Mouse (Mus musculus): ENCODE data around the gene Wdcp. TPM values are rescaled to one million over a fixed set of nuclear protein-coding genes. Genes with fewer than 3 reads are reported as not detected.
"Not testable (repeated sequence)": the region's sequence is repeated elsewhere in the genome, so short reads cannot be mapped to it uniquely, and the experiment has no call there.

Wdcp gene
- total RNA-seq, 2 experiments from 2014 or later: 13.0 to 14.8 TPM

DNA sequence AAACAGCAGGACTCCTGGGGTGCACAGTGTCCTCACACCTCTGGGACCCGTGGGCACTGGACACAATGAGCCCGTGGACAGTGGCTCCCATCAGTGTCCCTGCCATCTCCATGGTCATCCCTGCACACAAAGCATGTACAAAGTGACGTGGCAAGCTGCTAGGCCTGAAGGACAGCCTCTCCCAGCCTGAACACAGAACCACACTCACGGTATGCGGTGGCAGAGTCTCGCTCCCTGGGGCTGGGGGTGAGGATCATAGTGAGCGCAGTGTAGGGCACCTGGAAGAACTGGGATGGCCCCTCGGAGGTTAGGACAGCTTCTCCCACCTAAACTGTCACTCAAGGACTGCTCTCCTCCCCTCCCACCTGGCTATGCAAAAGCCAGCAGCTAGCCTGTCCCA is 25.8 kb downstream of the Wdcp start:
- DNase-seq (ENCODE audit: low spot score in 2 of 2): no peak

DNA sequence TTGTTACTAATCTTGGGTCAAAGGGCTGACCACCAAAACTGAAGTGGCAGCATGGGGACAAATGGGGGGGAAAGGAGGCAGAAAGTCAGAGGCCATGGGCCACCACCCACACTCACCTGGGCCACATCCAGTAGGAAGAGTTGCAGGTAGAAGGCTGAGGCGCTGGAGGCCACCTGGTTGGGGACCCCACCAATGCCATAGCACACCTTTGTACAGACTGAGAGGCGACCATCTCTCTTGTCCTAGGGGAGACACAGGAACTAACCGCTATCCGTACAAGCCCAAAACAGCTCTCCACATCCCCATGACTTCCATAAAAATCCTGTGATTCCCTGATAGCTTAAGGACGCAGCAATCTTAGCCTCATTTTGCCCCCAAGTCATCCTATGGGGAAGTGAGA is 28.2 kb downstream of the Wdcp start:
- no peak for DNase-seq (ENCODE audit: low spot score in 2 of 2)

DNA sequence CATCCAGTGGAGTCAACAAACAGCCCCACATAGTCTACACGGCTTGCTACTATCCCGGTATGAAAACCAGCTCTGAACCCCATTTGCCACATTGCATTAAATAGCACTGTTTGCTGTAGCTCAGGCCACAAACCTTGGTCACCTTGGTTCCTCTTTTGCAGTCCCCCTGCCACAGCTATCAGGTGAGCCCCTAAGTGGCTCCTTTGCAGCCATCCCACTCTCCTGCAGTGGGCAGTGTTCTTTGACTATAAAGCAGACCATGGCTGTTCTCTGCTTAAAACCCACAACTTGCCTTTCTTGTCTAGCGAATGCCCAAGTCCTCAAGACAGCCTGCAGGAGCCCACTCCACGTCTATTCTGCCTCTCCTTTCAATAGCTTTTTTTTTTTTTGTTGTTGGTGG is 29.2 kb downstream of the Wdcp start:
- DNase-seq (ENCODE audit: low spot score in 2 of 2): no peak

DNA sequence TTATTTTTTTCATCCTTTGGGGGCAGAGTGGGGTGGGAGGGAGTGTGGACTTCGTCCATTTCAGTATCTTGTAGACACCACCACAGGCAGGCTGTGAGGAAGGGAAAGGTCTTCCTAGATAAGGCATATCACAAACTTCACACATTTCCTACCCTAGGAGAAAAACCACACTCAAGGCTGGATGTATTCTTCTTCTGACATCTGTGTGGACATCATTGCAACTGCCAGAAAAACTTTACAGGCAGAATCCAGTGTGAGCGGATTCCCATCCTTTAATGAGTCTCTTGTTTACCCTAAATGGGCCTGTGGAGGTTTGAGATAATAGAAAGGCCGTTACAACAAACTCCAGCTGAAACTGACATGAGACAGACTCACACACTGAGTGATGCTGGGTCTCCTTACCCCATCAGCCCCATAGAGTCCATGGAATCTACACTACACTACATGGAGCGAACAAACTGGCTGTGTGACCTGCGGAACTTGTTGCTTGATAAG is 29.9 kb downstream of the Wdcp start:
- no peak for DNase-seq (ENCODE audit: low spot score in 2 of 2)

DNA sequence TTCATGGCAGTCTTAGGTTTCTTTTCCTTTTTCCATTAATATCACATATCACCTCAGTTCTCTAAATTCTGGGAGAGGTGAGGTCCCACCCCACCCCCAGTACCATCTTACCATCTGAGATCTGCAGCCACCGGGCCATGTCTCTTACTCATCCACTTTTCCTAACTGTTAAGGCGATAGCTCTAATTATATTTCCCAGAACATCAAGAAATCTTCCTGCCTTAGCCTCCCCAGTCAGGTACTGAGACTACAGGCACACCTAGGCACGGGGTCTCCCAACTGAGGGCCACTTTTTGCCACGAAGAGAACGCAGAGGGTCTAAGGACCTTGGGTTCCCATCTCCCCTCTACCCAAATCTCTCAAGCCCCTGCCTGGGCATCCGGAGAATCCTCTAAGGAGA is 30.4 kb downstream of the Wdcp start:
- no peak for DNase-seq (ENCODE audit: low spot score in 2 of 2)

DNA sequence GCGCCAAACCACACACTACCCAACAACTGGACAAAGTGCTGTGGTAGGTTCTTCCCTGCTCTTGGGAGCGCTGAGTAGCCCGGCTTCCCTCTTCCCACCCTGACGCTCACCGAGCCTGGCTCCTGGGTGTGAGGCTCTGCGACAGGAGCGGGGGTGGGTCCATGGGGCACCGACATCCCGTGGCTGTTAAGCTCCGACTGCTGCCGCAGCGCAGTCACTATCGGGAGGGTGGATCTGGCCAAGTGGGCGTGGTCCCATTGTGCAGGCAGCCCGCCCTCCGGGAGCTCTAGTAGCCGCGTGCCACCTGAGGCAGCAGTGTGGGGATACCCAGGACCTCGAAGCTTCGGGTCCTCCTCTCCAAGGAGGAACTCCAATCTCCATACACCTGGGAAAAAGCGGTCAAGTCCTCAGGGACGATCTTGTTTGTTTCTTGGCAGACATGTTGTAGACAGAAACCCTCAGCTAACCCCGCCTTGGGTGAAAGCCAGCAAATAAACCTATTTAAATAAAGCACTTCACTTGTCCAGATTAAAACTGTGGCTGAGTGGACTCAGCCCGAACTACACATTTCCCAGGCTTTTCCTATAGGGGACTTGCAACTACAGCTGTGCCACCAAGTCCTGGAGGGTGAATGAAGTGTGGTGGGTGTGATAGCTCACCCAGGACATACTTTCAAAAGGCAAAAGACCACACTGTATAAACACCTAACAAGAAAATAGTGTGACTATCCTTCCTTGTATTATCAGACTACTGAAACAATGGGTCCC is 31.2 kb downstream of the Wdcp start, which contains the start of gene Mfsd2b:
Mfsd2b (minus strand) TSS at position 199 of the 767 bp plus-strand sequence.
- DNase-seq (ENCODE audit: low spot score in 2 of 2): peak in 1 of 2 experiments; percentile 28

DNA sequence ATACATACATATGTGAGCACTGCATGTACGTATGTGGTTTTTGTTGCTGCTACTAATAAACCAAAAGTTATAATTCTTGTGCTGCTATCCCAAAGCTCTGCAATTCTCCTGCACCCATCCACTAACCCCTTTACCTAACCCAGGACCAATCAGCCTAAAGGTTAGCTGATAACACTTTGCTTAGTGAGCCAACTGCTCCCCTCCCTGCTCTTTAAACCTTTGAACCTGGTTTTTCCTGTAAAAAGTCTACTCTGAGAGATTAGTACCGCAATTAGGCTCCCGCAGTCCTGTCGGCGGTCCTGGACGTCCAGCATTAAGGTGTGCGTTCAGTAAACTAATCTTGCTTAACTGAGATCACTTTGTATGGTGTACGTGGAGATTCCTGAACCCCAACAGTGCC is 32.5 kb downstream of the Wdcp start:
- no peak for DNase-seq (ENCODE audit: low spot score in 2 of 2)

DNA sequence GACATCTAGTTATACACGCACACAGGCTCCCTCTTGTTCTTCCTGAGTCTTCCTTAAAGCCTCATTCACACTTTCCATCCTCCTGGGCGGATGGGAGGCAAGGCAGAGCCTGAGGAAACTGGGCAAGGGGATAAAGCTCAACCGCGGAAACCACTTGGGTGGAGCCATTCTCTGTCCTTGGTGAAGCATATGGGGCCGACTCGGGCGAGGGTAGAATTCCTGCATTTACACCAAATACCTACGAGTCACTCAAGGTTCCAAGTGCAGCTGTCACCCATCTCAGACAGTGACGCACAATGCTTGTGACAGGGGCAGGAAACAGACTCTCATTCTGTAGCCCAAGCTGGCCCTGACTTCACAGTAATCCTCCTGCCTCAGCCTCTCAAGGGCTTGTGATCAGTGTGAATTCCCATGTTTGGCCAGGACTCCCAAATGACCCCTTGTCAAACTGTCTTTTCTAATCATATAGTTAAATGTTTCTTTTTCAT is 35.2 kb downstream of the Wdcp start:
- no peak for DNase-seq (ENCODE audit: low spot score in 2 of 2)

DNA sequence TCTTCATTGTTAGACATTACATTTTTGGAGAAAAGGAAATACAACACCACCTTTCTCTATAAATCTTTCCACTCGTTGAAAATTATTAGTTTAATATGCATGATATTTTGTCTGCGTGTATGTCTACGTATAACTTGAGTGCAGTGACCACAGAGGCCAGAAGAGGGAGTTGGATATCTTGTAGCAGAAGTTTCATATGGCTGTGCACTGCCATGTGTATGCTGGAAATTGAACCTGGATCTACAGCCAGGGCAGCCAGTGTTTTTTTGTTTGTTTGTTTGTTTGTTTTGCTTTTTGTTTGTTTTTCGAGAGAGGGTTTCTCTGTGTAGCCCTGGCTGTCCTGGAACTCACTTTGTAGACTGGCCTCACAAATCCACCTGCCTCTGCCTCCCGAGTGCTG is 35.9 kb downstream of the Wdcp start:
- no peak for DNase-seq (ENCODE audit: low spot score in 2 of 2)

DNA sequence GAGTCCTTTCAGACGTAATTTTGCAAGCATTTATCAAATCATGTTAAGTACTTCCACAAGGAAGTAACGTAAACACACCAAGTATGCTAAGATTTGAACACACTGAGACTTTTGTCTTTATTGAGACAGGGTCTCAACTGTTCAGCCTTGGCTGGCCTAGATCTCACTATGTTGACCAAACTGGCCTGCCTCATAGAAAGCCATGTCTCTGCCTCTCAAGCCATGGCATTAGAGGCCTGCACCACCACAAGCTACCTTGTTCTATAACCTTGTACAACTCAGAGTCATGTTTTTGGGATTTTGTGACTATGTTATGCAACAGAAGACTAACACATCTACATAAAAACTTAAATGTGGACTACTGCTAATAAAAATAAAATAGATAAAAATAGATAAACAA is 39.0 kb downstream of the Wdcp start:
- no peak for DNase-seq (ENCODE audit: low spot score in 2 of 2)

DNA sequence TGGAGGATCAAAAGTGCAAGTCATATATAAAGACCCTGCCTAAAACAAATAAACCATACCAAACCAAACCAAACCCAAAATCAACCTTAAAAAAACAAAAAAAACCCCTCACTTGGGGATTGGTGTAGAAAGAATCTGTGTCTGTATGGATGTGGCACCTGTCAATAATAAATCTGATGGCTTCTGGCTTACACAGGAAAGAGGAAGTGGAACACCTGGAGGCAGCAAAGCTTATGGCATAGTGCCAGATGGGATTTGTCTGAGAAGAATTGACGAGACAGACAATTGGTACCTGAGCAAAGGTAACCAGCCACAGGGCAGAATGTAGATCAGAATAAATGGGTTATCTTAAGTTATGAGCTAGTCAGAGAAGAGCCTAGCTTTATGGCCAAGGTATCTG is 42.0 kb downstream of the Wdcp start:
- DNase-seq (ENCODE audit: low spot score in 2 of 2): no peak

DNA sequence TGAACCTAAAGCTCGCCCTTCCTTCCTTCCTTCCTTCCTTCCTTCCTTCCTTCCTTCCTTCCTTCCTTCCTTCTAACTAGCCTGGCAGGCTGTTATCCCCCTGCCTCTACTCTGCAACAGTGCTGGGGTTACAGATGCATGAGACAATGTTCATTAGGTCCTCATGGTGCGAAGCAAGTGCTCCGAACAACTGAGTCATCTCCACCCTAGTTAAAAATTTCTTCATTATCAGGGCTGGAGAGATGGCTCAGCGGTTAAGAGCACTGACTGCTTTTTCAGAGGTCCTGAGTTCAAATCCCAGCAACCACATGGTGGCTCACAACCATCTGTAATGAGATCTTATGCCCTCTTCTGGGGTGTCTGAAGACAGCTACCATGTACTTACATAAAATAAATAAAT is 43.5 kb downstream of the Wdcp start:
- DNase-seq (ENCODE audit: low spot score in 2 of 2): not testable (repeated sequence)

DNA sequence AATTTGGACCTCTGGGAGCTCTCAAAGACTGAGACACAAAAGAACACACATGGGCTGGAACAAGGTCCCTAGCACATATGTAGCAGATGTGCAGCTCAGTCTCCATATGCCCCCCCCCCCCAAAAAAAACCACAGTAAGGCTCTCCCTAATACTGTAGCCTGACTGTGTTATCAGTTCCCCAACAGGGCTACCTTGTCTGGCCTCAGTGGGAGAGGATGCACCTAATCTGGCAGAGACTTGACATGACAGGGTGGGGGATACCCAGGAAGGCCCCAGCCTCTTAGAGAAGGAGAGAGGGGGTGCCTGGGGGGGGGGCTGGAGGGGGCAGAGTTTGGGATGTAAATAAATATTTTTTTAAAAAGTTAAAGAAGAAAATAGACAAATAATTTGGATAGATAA is 45.6 kb downstream of the Wdcp start:
- no peak for DNase-seq (ENCODE audit: low spot score in 2 of 2)

DNA sequence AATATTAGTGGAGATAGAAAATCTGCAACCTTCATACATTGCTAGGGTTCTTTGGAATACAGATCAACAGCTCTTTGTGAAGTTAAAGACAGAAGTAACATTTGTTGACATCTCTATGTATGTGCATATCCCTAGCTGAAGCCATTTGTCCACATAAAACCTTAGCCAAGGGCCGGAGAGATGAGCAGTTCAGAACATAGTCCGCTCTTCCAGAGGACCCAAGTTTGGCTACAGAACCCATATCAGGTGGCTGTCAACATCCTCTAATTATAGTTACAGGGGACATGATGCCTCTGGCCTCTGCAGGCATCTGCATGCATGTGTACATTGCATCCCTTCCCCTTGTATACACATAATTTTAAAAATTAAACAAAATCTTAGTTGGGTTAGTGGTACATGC is 46.1 kb downstream of the Wdcp start:
- no peak for DNase-seq (ENCODE audit: low spot score in 2 of 2)

DNA sequence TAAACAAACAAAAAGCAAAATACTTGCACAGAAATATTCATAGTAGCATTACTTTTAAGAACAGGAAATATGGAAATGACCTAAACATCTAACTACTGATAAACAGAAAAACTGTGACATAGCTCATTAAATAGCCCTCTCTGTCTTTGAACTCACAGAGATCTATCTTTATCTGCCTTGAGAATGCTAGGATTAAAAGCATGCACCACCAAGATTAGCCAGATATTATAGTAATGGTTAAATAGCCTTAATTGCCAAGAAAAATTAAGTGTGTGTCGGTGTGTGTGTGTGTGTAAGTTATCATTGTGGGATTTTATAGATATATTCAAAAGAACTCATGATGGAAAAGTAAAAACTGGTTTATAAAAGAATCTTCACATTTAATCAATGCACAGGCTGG is 46.8 kb downstream of the Wdcp start:
- no peak for DNase-seq (ENCODE audit: low spot score in 2 of 2)

DNA sequence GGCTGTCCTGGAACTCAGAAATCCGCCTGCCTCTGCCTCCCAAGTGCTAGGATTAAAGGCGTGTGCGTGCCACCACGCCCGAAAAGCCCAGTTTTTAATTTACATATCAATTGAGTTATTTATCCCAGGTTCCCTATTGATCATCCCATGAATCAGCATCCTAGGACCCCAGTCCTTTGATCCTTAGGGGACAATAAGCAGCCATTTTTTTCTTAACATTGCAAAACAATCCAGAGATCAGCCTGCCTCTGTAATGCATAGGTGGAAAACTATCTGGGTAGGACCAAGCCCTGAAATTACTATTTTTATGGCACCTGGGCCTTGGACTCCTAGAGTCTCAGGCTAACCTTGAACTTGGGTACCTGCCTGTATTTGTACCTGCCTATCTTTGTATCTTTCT is 54.9 kb downstream of the Wdcp start:
- DNase-seq (ENCODE audit: low spot score in 2 of 2): no peak

DNA sequence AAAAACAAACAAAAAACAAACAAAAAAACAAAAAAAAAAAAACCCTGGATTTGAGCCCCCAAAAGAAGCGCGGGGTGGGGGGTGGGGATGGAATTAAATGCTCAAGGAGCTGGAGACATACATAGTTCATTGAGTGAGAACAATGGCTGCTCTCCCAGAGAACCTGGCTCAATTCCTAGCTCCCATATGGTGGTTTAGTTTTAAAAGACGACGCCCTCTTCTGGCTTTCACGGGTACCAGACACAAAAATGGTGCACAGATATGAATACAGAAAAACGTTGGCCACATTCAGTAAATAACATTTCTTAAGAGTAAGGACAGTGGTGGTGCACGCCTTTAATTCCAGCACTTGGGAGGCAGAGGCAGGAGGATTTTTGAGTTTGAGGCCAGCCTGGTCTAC is 62.8 kb downstream of the Wdcp start:
- no peak for DNase-seq (ENCODE audit: low spot score in 2 of 2)

DNA sequence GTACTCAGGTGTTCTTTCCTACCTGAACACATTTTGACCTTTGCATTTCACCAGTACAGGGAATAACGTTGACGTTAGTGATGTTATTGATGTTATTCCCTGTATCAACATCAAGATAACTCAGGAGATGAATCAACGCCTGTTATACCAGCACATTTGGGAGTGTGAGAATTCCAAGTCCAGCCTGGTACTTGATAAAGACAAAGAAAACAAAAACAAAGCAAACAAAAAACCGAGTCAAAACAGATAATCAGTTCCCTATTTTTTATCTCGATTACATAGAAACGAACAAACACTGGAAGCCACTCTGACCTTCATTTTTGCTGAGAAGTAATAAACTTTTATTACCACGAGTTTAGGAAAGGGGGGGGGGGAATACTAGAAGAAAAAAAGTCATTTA is 63.4 kb downstream of the Wdcp start:
- no peak for DNase-seq (ENCODE audit: low spot score in 2 of 2)

DNA sequence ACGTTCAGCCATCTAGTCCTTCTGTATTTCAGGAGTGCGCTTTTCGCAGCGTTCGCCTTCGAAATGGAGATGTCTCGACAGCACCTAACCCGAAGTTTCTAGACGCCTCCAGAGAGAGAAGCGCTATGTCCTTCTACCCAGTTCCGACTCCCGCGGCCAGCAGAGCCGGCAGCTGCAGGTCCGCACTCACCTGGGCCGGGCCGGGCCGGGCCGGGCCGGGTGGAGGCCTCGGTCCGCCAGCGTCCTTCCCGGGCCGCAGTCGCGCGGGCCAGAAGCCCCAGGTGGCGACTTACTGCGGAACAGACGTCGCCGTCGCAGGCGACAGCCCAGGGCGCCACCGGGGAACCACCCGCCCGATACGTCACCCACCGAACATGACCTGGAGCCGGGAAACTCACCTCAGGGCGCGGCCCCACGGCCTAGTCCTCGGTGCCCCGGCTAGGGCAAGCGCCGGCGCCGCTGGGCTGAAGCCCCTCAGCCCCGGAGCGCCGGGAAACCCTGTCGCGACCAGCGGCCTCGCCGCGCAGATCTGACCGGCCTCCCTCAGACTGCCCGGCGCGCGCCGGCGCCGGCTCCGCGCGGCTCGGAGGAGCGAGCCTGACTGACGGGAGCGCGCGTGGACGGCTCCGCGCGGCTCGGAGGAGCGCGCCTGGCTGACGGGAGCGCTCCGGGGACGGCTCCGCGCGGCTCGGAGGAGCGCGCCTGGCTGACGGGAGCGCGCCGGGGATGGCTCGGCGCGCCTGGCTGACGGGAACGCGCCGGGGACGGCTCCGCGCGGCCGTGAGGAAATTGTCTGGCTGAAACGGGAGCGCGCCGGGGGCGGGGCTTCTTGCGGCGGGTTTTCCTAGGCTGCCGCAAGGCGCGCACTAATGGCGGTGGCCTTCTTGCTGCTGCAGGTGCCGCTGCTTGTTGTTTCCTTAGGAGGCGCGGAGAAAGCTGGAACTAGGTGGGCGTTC is 64.1 kb downstream of the Wdcp start, which contains the start of gene Ubxn2a:
Ubxn2a (minus strand) TSS at position 755 of the 956 bp plus-strand sequence.
- DNase-seq (ENCODE audit: low spot score in 2 of 2): peak; percentile 88 to 95

DNA sequence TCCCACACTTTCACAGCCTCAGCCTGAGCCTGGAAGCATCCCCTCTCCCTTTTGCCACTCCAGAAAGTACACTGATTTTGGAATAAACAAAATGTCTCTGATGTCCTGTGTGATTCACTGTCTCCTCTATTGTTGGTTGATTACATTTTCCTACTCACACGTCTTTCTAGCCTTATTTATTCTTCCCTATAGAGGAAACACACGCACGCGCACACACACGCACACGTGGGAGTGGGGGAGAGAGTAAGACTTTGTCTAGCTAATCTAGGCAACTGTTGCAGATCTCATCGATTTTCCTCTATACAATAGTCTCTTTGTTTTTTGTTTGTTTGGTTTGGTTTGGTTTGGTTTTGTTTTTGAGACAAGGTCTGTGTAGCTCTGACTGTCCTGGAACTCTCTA is 65.3 kb downstream of the Wdcp start:
- DNase-seq (ENCODE audit: low spot score in 2 of 2): no peak

Data from layer of hippocampus, adult 18-20 months (tissue).